Mouse (Mus musculus): ENCODE measurements around the gene Qsox2. TPM values are rescaled to one million over a fixed set of nuclear protein-coding genes. Genes with fewer than 3 reads are reported as not detected.
A peak's percentile ranks its signal among the peaks of the same experiment; 100 is the strongest.

The Qsox2 gene
- polyA plus RNA-seq, 1 experiment from 2014 or later: 19.5 TPM

- H3K4me3 ChIP-seq: no peak overlapping the region
- no peak overlapping the region for H3K27ac ChIP-seq
- no peak overlapping the region for H3K4me2 ChIP-seq (replicated peaks)
- H3K36me3 ChIP-seq: peaks cover 62% of the 10 kb centered on the region
- H3K9ac ChIP-seq: no peak overlapping the region
- no peaks in the 10 kb centered on the region for H3K9me3 ChIP-seq
- WGBS: 52% methylated on average over 3 of the region's 3 CpGs
- no peak for ATAC-seq (ENCODE audit: insufficient number of reproducible peaks, insufficient read depth, low FRiP score, low TSS enrichment)
- no peaks in the 10 kb centered on the region for H3K27me3 ChIP-seq
- H3K4me1 ChIP-seq: no peaks in the 10 kb centered on the region
These were observed 22.8 kb downstream of the Qsox2 start for GRCm38 (mm10) chr2:26214526-26214925.

GRCm38 (mm10) chr2:26209566-26209965, 27.8 kb downstream of the Qsox2 start:
- Histone ChIP-seq H3K4me3 (no peak overlapping the region), H3K27me3 (peaks cover 37% of the 10 kb centered on the region), H3K9me3 (no peaks in the 10 kb centered on the region), H3K36me3 (peaks cover 34% of the 10 kb centered on the region), H3K4me1 (0 out of 2 replicates have a peak, but pooled peaks cover 3% of the 10 kb centered on the region), H3K27ac (no peak overlapping the region), H3K4me2 (replicated peaks) (no peak overlapping the region), H3K9ac (no peak overlapping the region)
- 77% methylated on average over 3 of the region's 3 CpGs for WGBS
- ATAC-seq (ENCODE audit: insufficient number of reproducible peaks, insufficient read depth, low FRiP score, low TSS enrichment): no peak

- H3K9me3 ChIP-seq: no peaks in the 10 kb centered on the region
- no peak within 1 kb of the TSS for H3K4me3 ChIP-seq
- peaks cover 49% of the 10 kb centered on the region for H3K27me3 ChIP-seq
- WGBS: 5% methylated on average over 18 of the region's 19 CpGs
- no peak within 1 kb of the TSS for H3K4me2 ChIP-seq (replicated peaks)
- peaks cover 27% of the 10 kb centered on the region for H3K36me3 ChIP-seq
- peak; percentile 74; the same call in 1 of the 2 replicates for ATAC-seq (ENCODE audit: insufficient number of reproducible peaks, insufficient read depth, low FRiP score, low TSS enrichment)
- no peak within 1 kb of the TSS for H3K27ac ChIP-seq
- no peak within 1 kb of the TSS for H3K9ac ChIP-seq
- 0 out of 2 replicates have a peak, but pooled peaks cover 3% of the 10 kb centered on the region for H3K4me1 ChIP-seq
These were observed 29.1 kb downstream of the Qsox2 start, which contains the start of gene Lhx3 for GRCm38 (mm10) chr2:26208126-26208789. Gene Lhx3, minus strand, starts transcription at chr2:26208289.

- Histone ChIP-seq H3K4me2 (replicated peaks) (no peak overlapping the region), H3K27me3 (peaks cover 56% of the 10 kb centered on the region), H3K27ac (no peak overlapping the region), H3K9me3 (no peaks in the 10 kb centered on the region), H3K4me1 (0 out of 2 replicates have a peak, but pooled peaks cover 3% of the 10 kb centered on the region), H3K4me3 (no peak overlapping the region), H3K36me3 (peaks cover 24% of the 10 kb centered on the region), H3K9ac (no peak overlapping the region)
- 10% methylated on average over 9 of the region's 9 CpGs for WGBS
- ATAC-seq (ENCODE audit: insufficient number of reproducible peaks, insufficient read depth, low FRiP score, low TSS enrichment): no peak
These were observed 29.8 kb downstream of the Qsox2 start for GRCm38 (mm10) chr2:26207559-26207958.

- Histone ChIP-seq H3K4me3 (0 out of 2 replicates have a peak overlapping the region, but pooled peaks have one; percentile 13), H3K4me1 (0 out of 2 replicates have a peak, but pooled peaks cover 3% of the 10 kb centered on the region), H3K27ac (no peak overlapping the region), H3K9me3 (no peaks in the 10 kb centered on the region), H3K9ac (no peak overlapping the region), H3K27me3 (peaks cover 74% of the 10 kb centered on the region), H3K4me2 (replicated peaks) (no peak overlapping the region), H3K36me3 (peaks cover 6% of the 10 kb centered on the region)
- WGBS: 9% methylated on average over 10 of the region's 10 CpGs
- ATAC-seq (ENCODE audit: insufficient number of reproducible peaks, insufficient read depth, low FRiP score, low TSS enrichment): no peak
These were observed 31.6 kb downstream of the Qsox2 start for GRCm38 (mm10) chr2:26205761-26206160.

GRCm38 (mm10) chr2:26205126-26205525, 32.2 kb downstream of the Qsox2 start:
- Histone ChIP-seq H3K9me3 (no peaks in the 10 kb centered on the region), H3K27ac (no peak overlapping the region), H3K4me3 (no peak overlapping the region), H3K36me3 (no peaks in the 10 kb centered on the region), H3K27me3 (peaks cover 80% of the 10 kb centered on the region), H3K4me2 (replicated peaks) (no peak overlapping the region), H3K4me1 (0 out of 2 replicates have a peak, but pooled peaks cover 3% of the 10 kb centered on the region), H3K9ac (no peak overlapping the region)
- ATAC-seq (ENCODE audit: insufficient number of reproducible peaks, insufficient read depth, low FRiP score, low TSS enrichment): no peak
- WGBS: 1% methylated on average over 16 of the region's 16 CpGs

GRCm38 (mm10) chr2:26202849-26203475, 34.4 kb downstream of the Qsox2 start:
- Histone ChIP-seq H3K36me3 (no peaks in the 10 kb centered on the region), H3K4me1 (peaks cover 9% of the 10 kb centered on the region), H3K9ac (no peak overlapping the region), H3K27ac (no peak overlapping the region), H3K4me3 (peak overlapping the region; percentile 12; the same call in 1 of the 2 replicates), H3K27me3 (peaks cover 99% of the 10 kb centered on the region), H3K4me2 (replicated peaks) (no peak overlapping the region), H3K9me3 (no peaks in the 10 kb centered on the region)
- no peak for ATAC-seq (ENCODE audit: insufficient number of reproducible peaks, insufficient read depth, low FRiP score, low TSS enrichment)
- WGBS: 2% methylated on average over 36 of the region's 36 CpGs

GRCm38 (mm10) chr2:26201926-26202848, 35.1 kb downstream of the Qsox2 start:
- H3K9me3 ChIP-seq: no peaks in the 10 kb centered on the region
- H3K4me3 ChIP-seq: peak overlapping the region; percentile 12
- no peak overlapping the region for H3K27ac ChIP-seq
- peaks cover 99% of the 10 kb centered on the region for H3K27me3 ChIP-seq
- H3K4me2 ChIP-seq (replicated peaks): peak overlapping the region; percentile 22
- no peak overlapping the region for H3K9ac ChIP-seq
- no peak for ATAC-seq (ENCODE audit: insufficient number of reproducible peaks, insufficient read depth, low FRiP score, low TSS enrichment)
- H3K4me1 ChIP-seq: peaks cover 11% of the 10 kb centered on the region
- WGBS: 1% methylated on average over 77 of the region's 77 CpGs
- H3K36me3 ChIP-seq: no peaks in the 10 kb centered on the region

GRCm38 (mm10) chr2:26198488-26198887, 38.8 kb downstream of the Qsox2 start:
- H3K27me3 ChIP-seq: peaks cover 96% of the 10 kb centered on the region
- 0 out of 2 replicates have a peak overlapping the region, but pooled peaks have one; percentile 10 for H3K4me2 ChIP-seq (replicated peaks)
- ATAC-seq (ENCODE audit: insufficient number of reproducible peaks, insufficient read depth, low FRiP score, low TSS enrichment): 0 out of 2 replicates have a peak, but pooled peaks have one; percentile 7
- H3K9ac ChIP-seq: no peak overlapping the region
- no peaks in the 10 kb centered on the region for H3K36me3 ChIP-seq
- H3K4me3 ChIP-seq: no peak overlapping the region
- H3K27ac ChIP-seq: no peak overlapping the region
- H3K4me1 ChIP-seq: peaks cover 8% of the 10 kb centered on the region
- WGBS: 2% methylated on average over 10 of the region's 10 CpGs
- H3K9me3 ChIP-seq: no peaks in the 10 kb centered on the region

GRCm38 (mm10) chr2:26194552-26195339, 42.6 kb downstream of the Qsox2 start:
- Histone ChIP-seq H3K9me3 (no peaks in the 10 kb centered on the region), H3K9ac (no peak overlapping the region), H3K27me3 (peaks cover 80% of the 10 kb centered on the region), H3K4me2 (replicated peaks) (no peak overlapping the region), H3K36me3 (no peaks in the 10 kb centered on the region), H3K27ac (no peak overlapping the region), H3K4me1 (peaks cover 12% of the 10 kb centered on the region), H3K4me3 (no peak overlapping the region)
- WGBS: 33% methylated on average over 7 of the region's 7 CpGs
- ATAC-seq (ENCODE audit: insufficient number of reproducible peaks, insufficient read depth, low FRiP score, low TSS enrichment): no peak

- WGBS: 65% methylated on average over 5 of the region's 5 CpGs
- Histone ChIP-seq H3K36me3 (no peaks in the 10 kb centered on the region), H3K4me1 (peaks cover 12% of the 10 kb centered on the region; the same call in 1 of the 2 replicates), H3K27me3 (peaks cover 28% of the 10 kb centered on the region), H3K4me3 (no peak overlapping the region), H3K9ac (no peak overlapping the region), H3K9me3 (no peaks in the 10 kb centered on the region), H3K4me2 (replicated peaks) (no peak overlapping the region), H3K27ac (no peak overlapping the region)
- ATAC-seq (ENCODE audit: insufficient number of reproducible peaks, insufficient read depth, low FRiP score, low TSS enrichment): no peak
These were observed 48.8 kb downstream of the Qsox2 start for GRCm38 (mm10) chr2:26188517-26188916.
